Mouse (Mus musculus) heart, embryonic 16.5 days (tissue): ENCODE measurements around the gene Gpr183. TPM values are rescaled to one million over a fixed set of nuclear protein-coding genes. Genes with fewer than 3 reads are reported as not detected.

Source experiments
- ATAC-seq: fragments of 200-750 bp; cut with Nextera tagmentation; replicated peaks from 2 replicates; pipeline ENCODE4 v1.8.0; 2017; ENCODE audit warnings: moderate number of reproducible peaks; ENCODE audit not compliant: insufficient read depth, low FRiP score; ENCODE audit errors: extremely low read depth
- H3K27ac ChIP-seq: fragments of 300-500 bp; sonication (generic); 2 replicates; pipeline ENCODE4 v1.5.1; 2014; ENCODE audit warnings: mild to moderate bottlenecking, low read length, control low read depth, moderate library complexity
- H3K27me3 ChIP-seq: fragments of 300-500 bp; sonication (generic); 2 replicates; pipeline ENCODE4 v1.6.1; 2014; ENCODE audit warnings: low read length, mixed read lengths; ENCODE audit not compliant: control insufficient read depth, insufficient read depth
- H3K36me3 ChIP-seq: fragments of 300-500 bp; sonication (generic); 2 replicates; pipeline ENCODE4 v1.6.1; 2014; ENCODE audit not compliant: control insufficient read depth, insufficient read depth
- H3K4me1 ChIP-seq: fragments of 300-500 bp; sonication (generic); 2 replicates; pipeline ENCODE4 v1.6.1; 2014; ENCODE audit warnings: low read length, mixed read lengths; ENCODE audit not compliant: control insufficient read depth, insufficient read depth
- H3K4me2 ChIP-seq: fragments of 300-500 bp; sonication (generic); 2 replicates; pipeline ENCODE4 v1.6.1; 2014; ENCODE audit warnings: low read depth, mild to moderate bottlenecking, control low read depth, low read length
- H3K4me3 ChIP-seq: fragments of 300-500 bp; sonication (generic); 2 replicates; pipeline ENCODE4 v1.5.1; 2014; ENCODE audit warnings: mild to moderate bottlenecking, control low read depth, low read length
- H3K9ac ChIP-seq: fragments of 300-500 bp; sonication (generic); 2 replicates; pipeline ENCODE4 v1.6.1; 2014; ENCODE audit warnings: low read length, control low read depth
- H3K9me3 ChIP-seq: fragments of 300-500 bp; sonication (generic); replicated peaks from 2 replicates; pipeline ENCODE4 v1.6.1; 2016; ENCODE audit warnings: low read length; ENCODE audit not compliant: control insufficient read depth
- WGBS: fragments of 180-500 bp; shearing (Covaris S2); extraction: QIAGEN DNeasy Blood & Tissue Kit; methylation state at CpG from one replicate; pipeline ENCODE4 v1.1.7; 2014; 5-methylcytosine and 5-hydroxymethylcytosine counted together
- polyA plus RNA-seq: library from polyadenylated mRNA; unstranded; fragments of >200 nt; fragmentation: Nextera tagmentation; extraction: Ambion mirVana; gene quantifications from 2 replicates; pipeline ENCODE4 v1.2.1, GENCODE M21; 2015

The Gpr183 gene
- 2.4 and 3.6 TPM in 2 replicates for polyA plus RNA-seq

DNA sequence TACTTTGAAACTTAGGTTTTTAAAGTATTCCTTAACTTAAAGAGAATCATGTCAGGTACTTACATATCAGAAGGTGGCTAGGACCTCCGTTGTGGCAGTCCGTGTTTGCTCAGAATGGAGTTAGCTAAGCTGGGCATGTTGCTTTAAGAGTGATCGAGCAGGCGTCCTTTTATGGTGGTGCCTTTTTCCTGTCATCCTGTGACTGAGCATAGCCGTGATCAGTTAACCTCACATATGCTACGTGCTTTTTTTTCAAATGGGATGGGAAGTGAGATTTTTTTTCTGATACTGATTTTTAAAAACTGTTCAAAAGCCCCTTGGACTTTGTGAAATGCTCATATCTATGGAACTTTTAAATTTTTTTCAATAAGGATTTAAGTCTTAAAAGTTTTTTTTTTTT, at the start of gene Gpr183:
Gene Gpr183, minus strand, starts transcription at position 206 of the 400 bp plus-strand sequence.
- Histone ChIP-seq H3K9ac (peak within 1 kb of the TSS; percentile 49), H3K4me1 (peaks cover 35% of the 10 kb centered on the region), H3K27ac (peak within 1 kb of the TSS; percentile 75), H3K9me3 (no peaks in the 10 kb centered on the region), H3K4me3 (peak within 1 kb of the TSS; percentile 30), H3K27me3 (no peaks in the 10 kb centered on the region), H3K36me3 (no peaks in the 10 kb centered on the region), H3K4me2 (peak within 1 kb of the TSS; percentile 41)
- ATAC-seq = 0 out of 2 replicates have a peak, but pooled peaks have one; percentile 26
- WGBS = 16% methylated on average over 6 of the region's 6 CpGs

- Histone ChIP-seq H3K27ac (peak overlapping the region; percentile 43), H3K9ac (no peak overlapping the region), H3K4me2 (no peak overlapping the region), H3K4me3 (no peak overlapping the region), H3K9me3 (no peaks in the 10 kb centered on the region), H3K36me3 (peaks cover 3% of the 10 kb centered on the region; the same call in 1 of the 2 replicates), H3K27me3 (no peaks in the 10 kb centered on the region), H3K4me1 (peaks cover 28% of the 10 kb centered on the region)
- WGBS = 69% methylated on average over 14 of the region's 14 CpGs
- ATAC-seq = no peak
Observed at GRCm38 (mm10) chr14:122013417-122013951, 48.5 kb upstream of the Gpr183 start.

GRCm38 (mm10) chr14:122012814-122013213, 47.8 kb upstream of the Gpr183 start:
- no peaks in the 10 kb centered on the region for H3K27me3 ChIP-seq
- H3K27ac ChIP-seq = peak overlapping the region; percentile 43; the same call in 1 of the 2 replicates
- 68% methylated on average over 13 of the region's 13 CpGs for whole genome bisulfite sequencing
- no peak overlapping the region for H3K4me3 ChIP-seq
- peaks cover 28% of the 10 kb centered on the region for H3K4me1 ChIP-seq
- peaks cover 3% of the 10 kb centered on the region; the same call in 1 of the 2 replicates for H3K36me3 ChIP-seq
- H3K9ac ChIP-seq = no peak overlapping the region
- H3K9me3 ChIP-seq = no peaks in the 10 kb centered on the region
- ATAC-seq = no peak
- H3K4me2 ChIP-seq = no peak overlapping the region

DNA sequence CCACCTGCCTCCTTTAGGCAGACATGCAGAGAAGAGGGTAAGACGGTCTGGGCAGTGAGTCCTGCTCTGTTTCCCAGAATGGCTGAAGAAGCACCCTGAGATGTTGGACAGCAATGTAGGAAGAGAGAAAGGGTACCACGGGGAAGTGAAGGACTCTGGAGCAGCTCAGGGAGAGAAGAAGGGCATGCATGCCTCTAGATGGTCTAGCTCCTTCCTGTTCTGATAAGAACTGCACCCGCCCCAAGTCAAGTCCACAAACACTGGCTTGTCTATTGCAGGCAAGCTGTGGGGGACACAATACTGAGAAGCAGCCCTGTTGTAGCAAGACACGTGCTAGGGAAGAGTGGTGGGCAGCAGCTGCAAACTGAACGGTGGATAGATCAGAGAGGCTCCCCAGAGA, 47.2 kb upstream of the Gpr183 start:
- Histone ChIP-seq H3K4me2 (no peak overlapping the region), H3K4me3 (no peak overlapping the region), H3K36me3 (peaks cover 3% of the 10 kb centered on the region; the same call in 1 of the 2 replicates), H3K27me3 (no peaks in the 10 kb centered on the region), H3K9ac (no peak overlapping the region), H3K9me3 (no peaks in the 10 kb centered on the region), H3K4me1 (peaks cover 25% of the 10 kb centered on the region), H3K27ac (0 out of 2 replicates have a peak overlapping the region, but pooled peaks have one; percentile 25)
- 51% methylated on average over 5 of the region's 5 CpGs for WGBS
- ATAC-seq = no peak

DNA sequence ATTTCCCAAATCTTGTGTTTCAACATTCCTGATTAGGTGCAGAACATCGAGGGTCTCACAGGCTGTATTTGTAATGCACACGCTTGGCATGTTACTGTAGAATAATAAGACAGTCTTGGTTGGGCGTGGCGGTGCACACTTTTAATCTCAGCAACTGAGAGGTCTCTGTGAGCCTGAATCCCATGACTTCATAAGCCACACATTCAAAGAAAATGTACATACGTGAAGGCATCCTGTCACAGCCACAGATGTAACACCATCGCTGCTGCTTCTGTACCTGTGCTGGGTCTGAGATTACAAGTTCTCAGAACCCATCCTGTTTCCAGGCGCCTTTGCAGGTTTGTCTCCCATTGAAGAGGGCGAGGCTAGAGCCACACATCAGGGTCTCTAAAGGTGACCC, 46.8 kb upstream of the Gpr183 start:
- no peaks in the 10 kb centered on the region for H3K9me3 ChIP-seq
- no peak overlapping the region for H3K27ac ChIP-seq
- no peak overlapping the region for H3K4me2 ChIP-seq
- H3K36me3 ChIP-seq = peaks cover 3% of the 10 kb centered on the region; the same call in 1 of the 2 replicates
- peaks cover 21% of the 10 kb centered on the region for H3K4me1 ChIP-seq
- H3K4me3 ChIP-seq = no peak overlapping the region
- 88% methylated on average over 8 of the region's 8 CpGs for WGBS
- no peak overlapping the region for H3K9ac ChIP-seq
- H3K27me3 ChIP-seq = no peaks in the 10 kb centered on the region
- no peak for ATAC-seq

DNA sequence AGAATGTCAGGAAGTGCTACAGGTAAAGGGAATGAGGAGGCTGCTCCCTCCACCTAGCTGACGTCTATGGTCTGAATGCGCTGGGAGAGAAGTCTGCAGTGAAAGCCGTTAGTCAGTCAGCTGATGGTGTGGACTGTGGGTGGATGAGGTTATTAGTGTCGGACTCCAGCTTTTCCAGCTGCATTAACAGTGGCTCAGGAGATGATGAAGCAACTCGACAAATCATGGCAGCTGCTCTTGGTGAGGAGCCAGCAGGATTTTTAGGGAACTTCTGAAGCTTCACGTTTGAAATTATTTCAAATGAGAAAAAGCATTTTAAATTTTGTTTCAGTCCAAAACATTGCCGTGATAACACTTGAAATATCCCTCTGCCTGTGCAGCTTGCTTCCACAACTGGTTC, 45.3 kb upstream of the Gpr183 start:
- Histone ChIP-seq H3K27me3 (no peaks in the 10 kb centered on the region), H3K4me3 (no peak overlapping the region), H3K9ac (no peak overlapping the region), H3K4me2 (no peak overlapping the region), H3K27ac (no peak overlapping the region), H3K36me3 (peaks cover 3% of the 10 kb centered on the region; the same call in 1 of the 2 replicates), H3K9me3 (no peaks in the 10 kb centered on the region), H3K4me1 (peaks cover 10% of the 10 kb centered on the region; the same call in 1 of the 2 replicates)
- no peak for ATAC-seq
- 72% methylated on average over 7 of the region's 7 CpGs for WGBS

- Histone ChIP-seq H3K9me3 (no peaks in the 10 kb centered on the region), H3K9ac (no peak overlapping the region), H3K4me2 (no peak overlapping the region), H3K27me3 (no peaks in the 10 kb centered on the region), H3K4me3 (no peak overlapping the region), H3K4me1 (peaks cover 4% of the 10 kb centered on the region; the same call in 1 of the 2 replicates), H3K27ac (no peak overlapping the region), H3K36me3 (peaks cover 3% of the 10 kb centered on the region; the same call in 1 of the 2 replicates)
- WGBS = 69% methylated on average over 13 of the region's 13 CpGs
- peak; percentile 54; the same call in 1 of the 2 replicates for ATAC-seq
Observed at GRCm38 (mm10) chr14:122009502-122009901, 44.5 kb upstream of the Gpr183 start.

DNA sequence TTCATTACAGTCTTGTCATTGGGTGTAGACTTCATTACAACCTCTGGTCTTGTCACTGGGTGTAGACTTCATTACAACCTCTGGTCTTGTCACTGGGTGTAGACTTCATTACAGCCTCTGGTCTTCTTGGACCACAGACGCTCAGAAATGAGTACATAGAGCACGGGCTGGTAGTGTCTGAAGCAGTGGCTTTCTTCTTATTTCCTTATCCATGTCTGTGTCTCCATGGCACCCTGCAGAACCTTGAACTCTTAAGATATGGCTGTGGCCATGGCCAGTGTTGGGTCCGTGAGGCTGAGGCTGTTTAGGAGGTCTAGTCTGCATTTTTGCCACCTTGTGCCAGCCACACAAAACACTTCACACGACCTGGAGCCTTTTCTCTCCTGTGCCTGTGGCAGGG, 43.3 kb upstream of the Gpr183 start:
- no peak overlapping the region for H3K4me3 ChIP-seq
- no peak overlapping the region for H3K9ac ChIP-seq
- no peak overlapping the region for H3K4me2 ChIP-seq
- no peaks in the 10 kb centered on the region for H3K9me3 ChIP-seq
- no peaks in the 10 kb centered on the region for H3K27me3 ChIP-seq
- H3K27ac ChIP-seq = no peak overlapping the region
- ATAC-seq = no peak
- 87% methylated on average over 4 of the region's 4 CpGs for WGBS
- peaks cover 4% of the 10 kb centered on the region; the same call in 1 of the 2 replicates for H3K4me1 ChIP-seq
- peaks cover 3% of the 10 kb centered on the region; the same call in 1 of the 2 replicates for H3K36me3 ChIP-seq

DNA sequence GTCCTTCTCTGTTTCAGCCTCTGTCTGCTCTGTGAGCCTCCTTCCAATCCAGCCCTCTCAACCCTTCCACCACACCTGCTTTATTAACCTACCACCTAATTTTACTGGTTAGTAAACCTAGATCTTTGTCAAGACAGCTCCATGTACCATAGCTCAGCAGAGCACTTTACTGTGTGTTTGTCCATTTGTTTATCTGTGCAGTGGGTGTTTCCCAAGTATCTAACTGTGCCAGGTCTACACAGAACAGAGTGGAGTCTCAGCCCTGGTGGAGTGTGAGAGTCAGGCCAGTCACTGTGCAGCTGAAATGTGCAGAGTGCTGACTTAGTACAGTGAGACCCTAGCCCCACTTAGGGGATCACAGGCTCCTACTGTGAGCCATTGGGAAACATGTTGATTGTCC, 38.8 kb upstream of the Gpr183 start:
- H3K4me1 ChIP-seq = no peaks in the 10 kb centered on the region
- H3K4me2 ChIP-seq = no peak overlapping the region
- no peak overlapping the region for H3K27ac ChIP-seq
- no peaks in the 10 kb centered on the region for H3K9me3 ChIP-seq
- no peaks in the 10 kb centered on the region for H3K27me3 ChIP-seq
- no peak overlapping the region for H3K4me3 ChIP-seq
- ATAC-seq = no peak
- peaks cover under 1% of the 10 kb centered on the region; the same call in 1 of the 2 replicates for H3K36me3 ChIP-seq
- no peak overlapping the region for H3K9ac ChIP-seq
